Mouse (Mus musculus): ENCODE data around the gene Sun1. TPM values are rescaled to one million over a fixed set of nuclear protein-coding genes. Genes with fewer than 3 reads are reported as not detected.

The Sun1 gene
- polyA plus RNA-seq, 1 experiment from 2014 or later: 56.2 TPM

DNA sequence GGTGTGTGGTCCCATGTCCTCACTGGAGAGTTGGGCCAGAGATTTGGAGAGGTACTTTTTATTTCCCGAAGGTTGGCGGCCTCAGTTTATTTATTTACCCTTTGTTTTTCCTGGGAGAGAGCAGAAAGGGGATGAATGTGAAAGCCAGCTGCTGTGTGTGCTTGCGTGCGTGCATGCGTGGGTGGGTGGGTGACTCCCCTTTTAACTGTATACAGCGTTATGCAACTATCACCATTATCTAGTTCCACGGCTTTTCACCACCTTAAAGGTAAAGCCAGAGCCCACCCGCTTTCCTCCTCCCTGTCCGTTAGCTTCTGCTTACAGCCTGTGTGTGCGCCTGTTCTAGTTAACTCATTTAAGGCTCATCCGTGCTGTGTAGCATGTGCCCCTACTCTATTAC, 1.7 kb downstream of the Sun1 start:
- no peak for ATAC-seq (ENCODE audit: insufficient read depth, low FRiP score)
- peak overlapping the region; percentile 78 for H3K4me2 ChIP-seq (ENCODE audit: low read depth, low read length)
- peak overlapping the region; percentile 94 for H3K4me3 ChIP-seq (replicated peaks; ENCODE audit: low read length)
- H3K27ac ChIP-seq (ENCODE audit: low read length): no peak overlapping the region
- no peaks in the 10 kb centered on the region for H3K27me3 ChIP-seq (ENCODE audit: control insufficient read depth, insufficient read depth, low read length)
- H3K4me1 ChIP-seq (ENCODE audit: control insufficient read depth, insufficient read depth, low read length): peaks cover 30% of the 10 kb centered on the region
- WGBS: 57% methylated on average over 11 of the region's 11 CpGs
- no peaks in the 10 kb centered on the region for H3K36me3 ChIP-seq (ENCODE audit: control insufficient read depth, insufficient read depth, low read length)
- peak overlapping the region; percentile 87 for H3K9ac ChIP-seq (ENCODE audit: low read length)
- no peaks in the 10 kb centered on the region for H3K9me3 ChIP-seq (replicated peaks; ENCODE audit: control insufficient read depth, low read length)

DNA sequence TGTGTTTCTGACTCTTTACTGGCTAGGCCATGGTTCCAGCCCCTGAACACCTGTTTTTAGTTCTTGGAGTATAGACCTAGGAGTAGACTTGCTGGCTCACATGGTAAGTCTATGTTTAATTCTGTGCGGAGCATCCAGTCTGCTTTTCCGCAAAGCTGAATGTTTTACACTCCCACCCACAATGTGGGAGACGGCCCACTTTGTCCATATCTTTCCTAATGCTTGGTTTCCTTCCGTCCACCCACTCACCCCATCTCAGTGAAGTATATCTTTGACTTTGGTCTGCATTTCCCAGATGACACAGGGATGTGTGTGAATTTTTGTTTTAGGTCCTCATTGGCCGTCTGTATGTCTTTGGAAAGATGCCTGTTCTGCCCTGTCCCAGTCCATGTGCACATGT, 2.9 kb downstream of the Sun1 start:
- 79% methylated on average over 5 of the region's 5 CpGs for WGBS
- H3K36me3 ChIP-seq (ENCODE audit: control insufficient read depth, insufficient read depth, low read length): no peaks in the 10 kb centered on the region
- H3K9me3 ChIP-seq (replicated peaks; ENCODE audit: control insufficient read depth, low read length): no peaks in the 10 kb centered on the region
- no peak overlapping the region for H3K27ac ChIP-seq (ENCODE audit: low read length)
- H3K4me2 ChIP-seq (ENCODE audit: low read depth, low read length): no peak overlapping the region
- H3K9ac ChIP-seq (ENCODE audit: low read length): no peak overlapping the region
- no peaks in the 10 kb centered on the region for H3K27me3 ChIP-seq (ENCODE audit: control insufficient read depth, insufficient read depth, low read length)
- peaks cover 25% of the 10 kb centered on the region for H3K4me1 ChIP-seq (ENCODE audit: control insufficient read depth, insufficient read depth, low read length)
- H3K4me3 ChIP-seq (replicated peaks; ENCODE audit: low read length): no peak overlapping the region
- no peak for ATAC-seq (ENCODE audit: insufficient read depth, low FRiP score)

DNA sequence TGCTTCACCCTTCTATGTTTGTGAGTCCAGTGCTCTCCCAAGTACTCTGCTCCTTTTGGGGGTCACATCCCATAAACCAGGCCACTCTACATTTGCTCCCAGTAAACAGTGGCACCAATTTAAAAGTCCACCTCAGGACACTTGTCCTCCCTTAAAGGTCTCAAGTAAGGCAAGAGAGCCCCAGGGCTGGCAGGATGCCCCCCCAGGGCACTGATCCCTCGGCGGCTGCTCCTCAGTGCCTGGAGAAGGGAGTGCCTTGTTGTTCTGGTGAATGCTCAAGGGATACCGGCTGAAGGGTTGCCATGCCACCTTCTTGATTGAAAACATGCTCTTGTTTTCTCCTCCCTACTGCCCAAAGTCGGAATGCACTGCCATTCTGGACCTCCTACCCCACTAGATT, 5.6 kb downstream of the Sun1 start:
- H3K9ac ChIP-seq (ENCODE audit: low read length): no peak overlapping the region
- H3K4me3 ChIP-seq (replicated peaks; ENCODE audit: low read length): no peak overlapping the region
- peaks cover 17% of the 10 kb centered on the region for H3K4me1 ChIP-seq (ENCODE audit: control insufficient read depth, insufficient read depth, low read length)
- H3K4me2 ChIP-seq (ENCODE audit: low read depth, low read length): no peak overlapping the region
- no peaks in the 10 kb centered on the region for H3K27me3 ChIP-seq (ENCODE audit: control insufficient read depth, insufficient read depth, low read length)
- H3K9me3 ChIP-seq (replicated peaks; ENCODE audit: control insufficient read depth, low read length): no peaks in the 10 kb centered on the region
- H3K27ac ChIP-seq (ENCODE audit: low read length): no peak overlapping the region
- H3K36me3 ChIP-seq (ENCODE audit: control insufficient read depth, insufficient read depth, low read length): peaks cover 5% of the 10 kb centered on the region
- ATAC-seq (ENCODE audit: insufficient read depth, low FRiP score): no peak
- 69% methylated on average over 4 of the region's 4 CpGs for WGBS

DNA sequence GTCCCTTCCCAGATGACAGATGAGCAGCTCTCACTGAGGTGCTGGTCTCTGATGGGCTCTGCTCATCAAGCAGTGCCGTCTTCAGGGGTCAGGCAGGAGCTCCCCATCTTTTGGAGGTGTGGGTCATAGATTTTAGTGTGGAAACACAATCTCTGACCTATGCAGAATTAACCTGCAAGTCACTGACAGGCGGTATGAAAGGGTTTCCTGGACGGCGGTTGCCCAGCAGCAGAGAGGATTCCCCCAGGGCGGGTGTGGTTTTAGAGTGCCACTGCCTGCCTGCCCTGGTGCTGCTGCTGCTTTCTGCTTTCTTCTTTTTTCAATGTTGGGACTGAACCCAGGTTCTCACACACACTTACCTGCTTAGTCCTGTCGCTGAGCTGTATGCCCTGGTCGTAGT, 6.1 kb downstream of the Sun1 start:
- no peak overlapping the region for H3K4me3 ChIP-seq (replicated peaks; ENCODE audit: low read length)
- WGBS: 65% methylated on average over 7 of the region's 7 CpGs
- H3K9me3 ChIP-seq (replicated peaks; ENCODE audit: control insufficient read depth, low read length): no peaks in the 10 kb centered on the region
- no peak overlapping the region for H3K4me2 ChIP-seq (ENCODE audit: low read depth, low read length)
- H3K36me3 ChIP-seq (ENCODE audit: control insufficient read depth, insufficient read depth, low read length): peaks cover 5% of the 10 kb centered on the region
- H3K9ac ChIP-seq (ENCODE audit: low read length): no peak overlapping the region
- peaks cover 13% of the 10 kb centered on the region for H3K4me1 ChIP-seq (ENCODE audit: control insufficient read depth, insufficient read depth, low read length)
- ATAC-seq (ENCODE audit: insufficient read depth, low FRiP score): no peak
- H3K27ac ChIP-seq (ENCODE audit: low read length): no peak overlapping the region
- H3K27me3 ChIP-seq (ENCODE audit: control insufficient read depth, insufficient read depth, low read length): no peaks in the 10 kb centered on the region

DNA sequence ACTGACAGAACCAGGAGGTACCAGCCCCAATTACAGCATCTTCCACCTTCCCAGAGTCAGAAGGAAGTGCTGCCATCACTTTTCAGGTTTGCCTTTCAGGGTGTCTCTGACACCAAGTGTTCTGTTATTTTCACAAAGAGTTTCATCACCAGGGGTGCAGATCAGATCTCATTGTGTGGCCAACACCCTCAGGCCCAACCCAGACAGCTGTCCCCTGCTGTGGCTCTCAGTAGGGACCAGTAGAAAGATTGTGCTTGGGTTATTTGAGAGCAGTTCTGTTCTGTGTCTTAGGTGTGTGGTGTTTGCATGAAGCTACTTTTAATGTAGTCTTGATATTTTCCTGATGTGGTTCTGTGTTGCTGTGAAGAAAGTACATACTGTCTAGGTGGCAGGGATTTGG, 7.7 kb downstream of the Sun1 start:
- H3K9ac ChIP-seq (ENCODE audit: low read length): no peak overlapping the region
- no peak overlapping the region for H3K4me3 ChIP-seq (replicated peaks; ENCODE audit: low read length)
- H3K27me3 ChIP-seq (ENCODE audit: control insufficient read depth, insufficient read depth, low read length): no peaks in the 10 kb centered on the region
- H3K9me3 ChIP-seq (replicated peaks; ENCODE audit: control insufficient read depth, low read length): no peaks in the 10 kb centered on the region
- no peak for ATAC-seq (ENCODE audit: insufficient read depth, low FRiP score)
- H3K4me2 ChIP-seq (ENCODE audit: low read depth, low read length): no peak overlapping the region
- H3K27ac ChIP-seq (ENCODE audit: low read length): no peak overlapping the region
- H3K4me1 ChIP-seq (ENCODE audit: control insufficient read depth, insufficient read depth, low read length): peaks cover 6% of the 10 kb centered on the region; the same call in 1 of the 2 replicates
- H3K36me3 ChIP-seq (ENCODE audit: control insufficient read depth, insufficient read depth, low read length): peaks cover 5% of the 10 kb centered on the region

DNA sequence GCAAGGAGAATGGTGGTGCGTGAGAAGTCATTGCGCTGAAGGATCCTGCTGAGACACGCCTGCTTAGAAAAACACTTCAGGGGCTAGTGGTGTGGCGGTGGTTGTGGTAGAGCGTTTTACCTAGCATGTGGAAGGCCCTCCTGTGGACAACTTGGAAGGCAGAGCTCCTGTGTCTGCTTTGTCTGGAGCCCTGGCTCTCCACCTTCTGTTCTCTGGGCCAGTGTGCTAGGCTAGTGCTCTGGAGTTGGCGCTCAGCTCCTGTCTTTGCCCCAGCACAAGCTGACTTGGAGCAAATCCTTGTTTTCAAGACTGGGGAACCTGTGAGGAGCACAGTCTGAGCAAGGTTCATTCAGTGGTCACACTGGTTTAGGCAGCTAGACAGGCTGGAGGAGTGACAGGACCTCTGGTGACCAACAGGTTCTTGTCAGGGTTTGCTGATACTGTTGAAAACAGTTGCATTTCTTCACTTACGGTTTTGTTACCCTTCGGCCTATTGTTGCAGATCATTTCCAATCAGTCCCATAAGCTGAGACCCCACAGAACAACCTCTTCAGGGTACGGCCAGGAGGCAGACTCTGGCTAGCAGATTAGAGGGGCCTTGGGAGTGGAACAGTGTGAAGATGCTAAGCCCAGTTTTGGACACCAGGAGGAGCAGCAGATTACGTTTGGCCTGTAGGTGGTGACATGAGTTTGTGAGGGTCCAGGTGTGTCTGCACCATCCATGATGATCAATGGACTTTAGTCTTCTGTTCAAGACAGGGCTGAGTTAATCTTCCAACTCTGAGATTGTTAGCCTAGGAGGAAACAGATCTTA, 8.6 kb downstream of the Sun1 start:
- Histone ChIP-seq H3K36me3 (ENCODE audit: control insufficient read depth, insufficient read depth, low read length) (peaks cover 5% of the 10 kb centered on the region), H3K27ac (ENCODE audit: low read length) (peak overlapping the region; percentile 30; the same call in 1 of the 2 replicates), H3K9ac (ENCODE audit: low read length) (no peak overlapping the region), H3K9me3 (replicated peaks; ENCODE audit: control insufficient read depth, low read length) (no peaks in the 10 kb centered on the region), H3K4me1 (ENCODE audit: control insufficient read depth, insufficient read depth, low read length) (peaks cover 3% of the 10 kb centered on the region; the same call in 1 of the 2 replicates), H3K4me3 (replicated peaks; ENCODE audit: low read length) (no peak overlapping the region), H3K4me2 (ENCODE audit: low read depth, low read length) (no peak overlapping the region), H3K27me3 (ENCODE audit: control insufficient read depth, insufficient read depth, low read length) (no peaks in the 10 kb centered on the region)
- 81% methylated on average over 10 of the region's 10 CpGs for WGBS
- ATAC-seq (ENCODE audit: insufficient read depth, low FRiP score): no peak

DNA sequence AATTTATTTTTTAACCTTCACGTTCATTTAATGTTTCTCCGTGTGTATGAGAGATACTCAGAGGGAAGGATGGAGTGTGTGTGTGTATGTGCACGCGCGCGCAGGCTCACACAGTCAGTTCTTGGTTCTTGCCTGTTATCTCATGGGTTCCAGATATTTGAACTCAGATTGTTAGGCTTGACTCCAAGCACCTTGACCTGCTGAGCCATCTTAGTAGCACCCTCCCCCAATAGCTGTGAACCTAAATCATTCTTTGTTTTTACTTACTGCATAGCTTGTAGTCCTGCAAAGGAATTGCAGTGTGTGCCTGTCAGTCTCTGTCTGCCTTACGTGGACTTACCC, 9.2 kb downstream of the Sun1 start:
- Histone ChIP-seq H3K9ac (ENCODE audit: low read length) (no peak overlapping the region), H3K4me2 (ENCODE audit: low read depth, low read length) (no peak overlapping the region), H3K4me1 (ENCODE audit: control insufficient read depth, insufficient read depth, low read length) (peaks cover 3% of the 10 kb centered on the region; the same call in 1 of the 2 replicates), H3K27ac (ENCODE audit: low read length) (no peak overlapping the region), H3K9me3 (replicated peaks; ENCODE audit: control insufficient read depth, low read length) (no peaks in the 10 kb centered on the region), H3K4me3 (replicated peaks; ENCODE audit: low read length) (no peak overlapping the region), H3K27me3 (ENCODE audit: control insufficient read depth, insufficient read depth, low read length) (no peaks in the 10 kb centered on the region), H3K36me3 (ENCODE audit: control insufficient read depth, insufficient read depth, low read length) (peaks cover 5% of the 10 kb centered on the region)
- 91% methylated on average over 7 of the region's 7 CpGs for WGBS
- ATAC-seq (ENCODE audit: insufficient read depth, low FRiP score): no peak

DNA sequence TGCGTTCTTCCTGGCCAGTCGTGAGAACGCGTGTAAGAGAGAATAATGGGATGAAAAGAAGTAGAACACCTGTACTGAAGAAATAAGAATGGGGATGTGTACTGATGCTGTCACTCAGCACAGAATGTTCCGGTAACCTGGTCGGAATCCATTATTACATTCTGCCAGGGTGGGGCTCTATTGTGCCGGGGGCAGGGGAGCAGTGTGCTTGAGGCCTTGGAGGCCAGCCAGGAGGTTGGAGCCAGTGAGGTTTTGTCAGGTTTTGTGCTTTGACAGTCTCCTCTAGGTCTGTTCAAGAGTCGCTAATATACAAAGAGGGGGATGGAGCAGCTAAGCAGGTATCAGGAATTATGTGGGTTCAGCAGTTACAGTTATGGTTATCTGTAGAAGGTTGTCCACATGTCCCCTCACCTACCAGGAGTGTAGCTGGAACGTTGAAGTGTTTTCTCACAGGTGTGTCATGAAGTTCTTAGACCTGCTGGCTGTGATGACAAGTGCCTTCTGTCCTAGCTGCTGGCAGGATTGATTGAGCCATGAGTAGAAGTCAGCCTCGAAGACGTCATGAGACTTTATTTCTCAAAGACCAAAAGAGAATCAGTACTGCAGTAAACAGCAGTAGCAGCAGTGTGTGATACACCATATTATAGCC, 11.4 kb downstream of the Sun1 start:
- no peak overlapping the region for H3K4me3 ChIP-seq (replicated peaks; ENCODE audit: low read length)
- H3K36me3 ChIP-seq (ENCODE audit: control insufficient read depth, insufficient read depth, low read length): peaks cover 10% of the 10 kb centered on the region
- no peak for ATAC-seq (ENCODE audit: insufficient read depth, low FRiP score)
- H3K4me2 ChIP-seq (ENCODE audit: low read depth, low read length): no peak overlapping the region
- H3K27ac ChIP-seq (ENCODE audit: low read length): no peak overlapping the region
- no peaks in the 10 kb centered on the region for H3K27me3 ChIP-seq (ENCODE audit: control insufficient read depth, insufficient read depth, low read length)
- WGBS: 76% methylated on average over 11 of the region's 11 CpGs
- H3K4me1 ChIP-seq (ENCODE audit: control insufficient read depth, insufficient read depth, low read length): 0 out of 2 replicates have a peak, but pooled peaks cover 3% of the 10 kb centered on the region
- H3K9ac ChIP-seq (ENCODE audit: low read length): no peak overlapping the region
- H3K9me3 ChIP-seq (replicated peaks; ENCODE audit: control insufficient read depth, low read length): no peaks in the 10 kb centered on the region

DNA sequence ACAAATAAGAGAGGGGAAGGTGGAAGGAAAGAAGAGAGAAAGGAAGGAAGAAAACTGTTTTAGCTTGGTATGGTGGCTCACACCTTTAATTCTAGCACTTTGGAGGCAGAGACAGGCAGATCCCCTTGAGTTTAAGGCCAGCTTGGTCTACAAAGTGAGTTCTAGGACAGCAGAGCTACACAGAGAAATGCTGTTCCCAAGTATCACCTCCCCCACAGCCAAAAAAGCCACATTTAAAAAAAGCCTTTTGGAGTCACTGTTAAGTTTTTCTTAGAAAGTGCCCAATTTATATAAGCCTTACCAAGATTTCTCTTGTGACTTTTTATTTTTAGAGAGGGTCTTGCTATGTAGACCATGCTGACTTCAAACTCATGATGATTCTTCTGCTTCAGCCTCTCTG, 13.9 kb downstream of the Sun1 start:
- no peaks in the 10 kb centered on the region for H3K27me3 ChIP-seq (ENCODE audit: control insufficient read depth, insufficient read depth, low read length)
- H3K9me3 ChIP-seq (replicated peaks; ENCODE audit: control insufficient read depth, low read length): no peaks in the 10 kb centered on the region
- peaks cover 10% of the 10 kb centered on the region for H3K36me3 ChIP-seq (ENCODE audit: control insufficient read depth, insufficient read depth, low read length)
- 0 out of 2 replicates have a peak, but pooled peaks cover 3% of the 10 kb centered on the region for H3K4me1 ChIP-seq (ENCODE audit: control insufficient read depth, insufficient read depth, low read length)
- no peak overlapping the region for H3K4me2 ChIP-seq (ENCODE audit: low read depth, low read length)
- ATAC-seq (ENCODE audit: insufficient read depth, low FRiP score): no peak
- H3K27ac ChIP-seq (ENCODE audit: low read length): no peak overlapping the region
- H3K4me3 ChIP-seq (replicated peaks; ENCODE audit: low read length): no peak overlapping the region
- no peak overlapping the region for H3K9ac ChIP-seq (ENCODE audit: low read length)

Data from stomach, embryonic 16.5 days (tissue).